Mouse (Mus musculus) liver (tissue): ENCODE data around the gene Fam171a1.
"Not testable (repeated sequence)": the region's sequence is repeated elsewhere in the genome, so short reads cannot be mapped to it uniquely, and the experiment has no call there.

ENCODE experiments used
- DNase-seq: peaks from one replicate; pipeline ENCODE4 v3.0.0-alpha.2; 2020; ENCODE audit warnings: mixed read lengths

The Fam171a1 gene

DNA sequence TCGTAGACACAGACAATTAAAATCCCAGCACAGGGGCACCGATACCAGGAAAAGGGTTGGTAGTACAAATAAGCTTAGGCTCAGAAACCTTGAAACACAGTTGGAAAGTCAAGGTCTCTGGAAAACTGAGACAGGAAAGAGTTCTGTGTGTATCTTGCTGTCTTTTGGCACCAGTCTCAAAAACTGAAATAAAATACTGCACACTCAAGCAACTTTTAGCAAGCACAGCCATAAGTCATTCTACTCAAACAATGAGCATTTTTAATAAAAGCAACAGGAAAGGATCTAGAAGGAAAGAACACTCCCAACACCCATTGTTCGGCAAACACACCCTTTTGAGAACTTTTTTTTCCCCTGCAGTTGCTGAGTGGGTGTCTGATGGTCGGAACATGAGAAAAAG, at the start of gene Fam171a1:
Fam171a1 (plus strand) TSS at position 359 of the 400 bp plus-strand sequence.
- DNase-seq = no peak

DNA sequence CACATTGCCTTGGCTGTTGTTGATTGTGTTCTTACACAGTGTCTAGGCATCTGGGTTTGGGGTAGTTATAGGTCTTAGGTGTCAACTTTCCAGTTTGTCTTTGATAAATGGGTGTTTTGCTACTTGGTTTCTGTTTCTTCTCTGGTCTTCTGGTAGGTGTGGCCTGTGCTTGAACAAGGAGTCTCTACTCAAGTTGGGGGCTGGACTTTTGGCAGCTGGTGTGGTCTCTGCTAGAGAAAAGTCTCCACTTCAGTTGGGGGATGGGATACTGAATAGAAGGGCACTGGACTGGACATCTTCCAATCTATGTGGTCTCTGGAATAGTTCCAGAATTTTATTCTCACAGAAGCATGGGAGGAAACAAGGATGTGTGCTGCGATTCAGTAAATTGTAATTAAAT, 44.9 kb upstream of the Fam171a1 start:
- no peak for DNase-seq

DNA sequence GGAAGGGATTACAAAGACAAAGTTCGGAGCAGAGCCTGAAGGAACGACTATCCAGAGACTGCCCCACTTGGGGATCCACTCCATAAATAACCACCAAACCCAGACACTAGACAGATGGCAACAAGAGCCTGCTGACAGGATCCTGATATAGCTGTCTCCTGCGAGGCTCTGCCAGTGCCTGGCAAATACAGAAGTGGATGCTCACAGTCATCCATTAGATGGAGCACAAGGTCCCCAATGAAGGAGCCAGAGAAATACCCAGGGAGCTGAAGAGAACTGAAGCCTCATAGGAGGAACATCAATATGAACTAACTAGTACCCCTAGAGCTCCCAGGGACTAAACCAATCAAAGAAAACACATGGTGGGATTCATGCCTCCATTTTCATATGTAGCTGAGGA, 25.7 kb upstream of the Fam171a1 start:
- not testable (repeated sequence) for DNase-seq

- no peak for DNase-seq
Observed at GRCm38 (mm10) chr2:3089274-3089673, 24.8 kb upstream of the Fam171a1 start.

DNA sequence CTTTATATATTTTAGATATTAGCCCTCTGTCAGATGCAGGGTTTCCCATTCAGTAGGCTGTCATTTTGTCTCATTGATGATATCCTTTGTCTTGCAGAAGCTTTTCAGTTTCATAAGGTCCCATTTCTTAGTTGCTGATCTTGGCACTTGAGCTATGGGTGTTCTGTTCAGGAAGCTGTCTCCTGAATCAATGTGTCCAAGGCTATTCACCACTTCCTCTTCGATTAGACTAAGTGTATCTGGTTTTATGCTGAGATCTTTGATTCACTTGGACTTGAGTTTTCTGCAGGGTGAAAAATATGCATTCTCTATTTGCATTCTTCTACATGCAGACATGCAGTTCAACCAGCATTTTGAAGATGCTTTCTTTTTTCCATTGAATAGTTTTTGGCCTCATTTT, 17.9 kb upstream of the Fam171a1 start:
- DNase-seq = no peak

- DNase-seq = no peak
Observed at GRCm38 (mm10) chr2:3099971-3100370, 14.1 kb upstream of the Fam171a1 start.

DNA sequence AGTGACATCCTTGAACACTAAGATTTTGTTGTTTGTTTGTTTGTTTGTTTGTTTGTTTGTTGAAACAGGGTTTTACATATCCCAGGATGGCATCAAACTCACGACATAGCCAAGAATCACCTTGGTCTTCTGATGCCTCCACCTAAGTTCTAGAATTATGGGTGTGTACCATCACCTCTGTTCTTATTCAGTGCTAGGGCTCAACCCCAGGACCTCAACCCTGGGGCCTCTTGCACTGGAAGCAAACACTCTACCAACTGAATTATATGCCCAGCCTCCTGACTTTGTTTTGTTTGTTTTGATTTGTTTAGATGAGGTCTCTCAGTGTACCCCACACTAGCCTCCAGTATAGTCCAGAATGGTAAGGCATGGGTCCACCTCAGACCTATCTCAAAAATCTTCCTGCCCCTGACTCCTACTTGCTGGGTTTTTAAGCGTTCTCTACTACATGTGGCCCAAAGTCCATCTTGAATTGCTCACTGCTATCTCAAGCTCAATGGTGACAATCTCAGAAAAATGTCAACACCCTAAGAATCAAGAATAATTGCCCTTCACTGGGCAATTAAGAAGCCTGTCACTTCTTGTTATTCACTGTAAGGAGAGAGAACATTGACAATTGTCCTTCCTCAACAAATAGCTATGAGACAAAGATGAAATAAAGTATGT, 12.6 kb upstream of the Fam171a1 start:
- no peak for DNase-seq

GRCm38 (mm10) chr2:3102360-3102759, 11.7 kb upstream of the Fam171a1 start:
- DNase-seq = peak; percentile 21

DNA sequence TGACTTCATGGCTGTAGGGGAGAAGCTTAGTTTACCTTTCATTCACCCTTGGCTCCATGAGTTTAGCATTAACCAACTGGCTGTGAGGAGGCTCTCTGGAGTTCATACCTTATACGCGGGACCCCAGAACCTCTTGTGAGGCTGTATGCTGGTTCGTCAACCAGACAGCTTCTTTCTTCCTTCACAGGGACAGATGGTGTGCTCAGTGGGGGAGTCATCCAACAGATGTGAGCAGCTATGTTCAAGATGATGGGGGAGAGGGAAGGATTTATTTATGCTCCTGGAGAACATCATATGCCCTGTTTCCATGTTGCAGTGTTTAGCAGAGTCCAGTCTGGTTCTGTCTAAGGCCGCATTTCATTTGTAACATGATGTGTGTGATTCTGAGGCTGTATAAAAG, 6.6 kb upstream of the Fam171a1 start:
- no peak for DNase-seq

DNA sequence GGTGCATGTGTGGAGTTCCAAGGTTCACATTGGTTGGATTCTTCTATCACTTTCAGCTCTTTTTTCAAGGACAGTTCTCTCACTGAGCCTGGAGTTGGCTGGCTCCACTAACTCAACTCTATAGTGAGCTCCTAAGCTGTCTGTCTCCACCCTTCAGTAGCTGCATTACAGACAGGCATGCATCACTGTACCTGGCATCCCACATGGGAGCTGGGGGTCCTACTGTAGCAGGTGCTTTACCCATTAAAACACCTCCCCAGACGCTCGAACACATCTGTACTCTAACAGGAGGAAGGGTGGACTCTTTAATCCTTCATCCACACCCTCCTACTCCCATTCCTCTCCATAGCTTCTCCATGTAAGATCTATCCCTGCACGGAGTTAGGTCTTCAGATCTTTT, 5.6 kb upstream of the Fam171a1 start:
- DNase-seq = no peak

GRCm38 (mm10) chr2:3108834-3109233, 5.2 kb upstream of the Fam171a1 start:
- DNase-seq = no peak

- DNase-seq = no peak
Observed at GRCm38 (mm10) chr2:3117855-3118202, 3.8 kb downstream of the Fam171a1 start.

DNA sequence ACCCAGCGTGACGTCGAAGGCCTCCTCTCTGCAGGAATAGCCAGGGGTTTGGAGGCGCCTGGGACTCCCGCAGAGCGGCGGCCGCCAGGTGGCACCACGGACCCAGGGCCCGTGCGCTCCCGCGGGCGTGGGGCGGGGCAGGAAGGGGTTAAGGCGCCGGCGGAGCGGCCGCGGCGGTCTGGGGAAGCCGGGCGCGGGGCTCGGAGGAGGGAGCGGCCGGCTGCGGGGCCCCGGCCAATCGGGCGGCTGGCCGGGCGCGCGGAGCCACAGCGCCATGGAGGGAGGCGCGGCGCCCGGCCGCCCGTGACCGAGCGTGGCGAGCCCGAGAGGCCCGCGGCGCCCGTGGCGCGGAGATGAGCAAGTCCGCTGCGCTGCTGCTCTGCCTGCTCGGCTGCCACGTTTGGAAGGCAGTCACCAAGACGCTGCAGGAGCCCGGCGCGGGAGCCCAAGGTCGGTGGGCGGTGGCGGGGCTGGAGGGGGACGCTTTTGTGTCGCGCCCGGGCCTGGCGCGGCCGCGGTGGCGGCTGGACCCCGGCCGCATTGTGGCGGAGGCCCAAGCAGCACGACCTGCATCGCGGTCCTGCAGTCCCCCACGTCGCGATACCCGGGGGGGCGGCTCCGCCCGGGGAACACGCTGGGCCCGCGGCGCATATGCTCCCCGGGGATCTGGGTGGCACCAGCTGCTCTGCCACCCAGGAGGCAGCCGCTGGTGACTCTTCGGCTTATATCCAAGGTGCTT, 4.3 kb downstream of the Fam171a1 start:
- peak; percentile 77 for DNase-seq

GRCm38 (mm10) chr2:3118969-3119368, 4.9 kb downstream of the Fam171a1 start:
- DNase-seq = no peak

- DNase-seq = no peak
Observed at GRCm38 (mm10) chr2:3119371-3119935, 5.4 kb downstream of the Fam171a1 start.

DNA sequence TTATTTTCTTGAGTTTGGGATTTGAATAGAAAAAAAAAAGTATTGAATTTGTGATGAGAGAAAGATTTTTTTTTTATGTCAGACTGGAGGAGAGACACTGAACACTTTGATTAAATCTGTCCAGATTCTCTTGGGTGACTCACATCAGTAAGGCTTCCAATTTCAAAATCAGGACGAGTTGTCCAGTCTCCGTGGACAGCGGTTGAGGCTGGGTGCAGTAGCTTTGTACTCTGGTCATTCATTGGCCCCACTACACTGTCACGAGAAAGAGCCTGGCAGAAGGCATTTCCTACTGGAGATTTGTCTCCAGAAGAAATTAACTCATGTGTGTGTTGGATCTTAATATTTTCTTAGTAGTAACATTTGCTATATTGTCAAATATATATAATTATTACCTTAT, 8.5 kb downstream of the Fam171a1 start:
- no peak for DNase-seq

DNA sequence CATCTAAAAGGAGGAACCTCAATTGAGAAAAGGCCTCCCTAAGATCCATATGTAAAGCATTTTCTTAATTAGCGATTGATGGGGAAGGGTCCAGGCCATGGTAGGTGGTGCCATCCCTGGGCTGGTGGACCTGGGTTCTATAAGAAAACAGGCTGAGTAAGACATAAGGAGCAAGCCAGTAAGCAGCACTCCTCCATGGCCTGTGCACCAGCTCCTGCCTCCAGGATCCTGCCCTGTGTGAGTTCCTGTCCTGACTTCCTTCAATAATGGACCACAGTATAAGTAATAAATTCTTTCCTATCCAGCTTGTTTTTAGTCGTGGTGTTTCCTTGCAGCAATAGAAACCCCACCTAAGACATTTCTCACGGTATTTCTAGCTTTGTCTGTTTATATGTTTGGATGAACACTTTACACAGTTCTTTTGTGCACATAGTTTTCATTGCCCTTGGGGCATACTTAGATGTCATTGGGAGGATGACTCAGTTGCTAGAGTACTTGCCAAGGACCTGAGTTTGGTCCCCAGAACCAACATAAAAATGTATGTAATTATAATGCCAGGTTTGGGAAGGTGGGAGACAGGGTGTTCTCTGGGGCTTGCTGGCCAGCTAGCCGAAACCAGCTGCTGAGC, 13.3 kb downstream of the Fam171a1 start:
- no peak for DNase-seq

DNA sequence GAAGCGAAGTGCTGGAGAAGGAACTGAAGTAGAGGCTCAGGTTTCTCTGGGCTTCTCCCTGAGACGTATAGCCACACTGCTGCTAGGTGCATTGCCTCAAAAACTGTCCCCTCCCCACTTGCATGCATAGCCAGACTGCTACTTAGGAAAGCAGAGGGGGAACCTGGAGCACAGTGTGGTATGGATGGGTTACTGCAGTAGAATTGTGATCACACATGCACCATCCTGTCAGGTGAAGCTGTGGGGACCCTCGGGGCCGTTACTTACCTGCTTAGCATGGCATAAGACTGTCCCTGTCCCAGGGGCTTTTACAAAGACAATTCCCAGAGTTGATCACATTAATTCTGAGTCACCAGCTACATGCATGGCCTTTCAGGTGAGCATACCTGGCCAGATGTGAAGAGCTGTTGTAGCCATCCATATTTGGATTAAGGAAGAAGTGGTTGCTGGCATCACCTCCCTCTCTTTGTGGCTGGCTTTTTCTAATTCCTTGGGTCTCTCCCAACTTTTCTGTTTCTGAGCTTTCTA, 14.4 kb downstream of the Fam171a1 start:
- DNase-seq = no peak

DNA sequence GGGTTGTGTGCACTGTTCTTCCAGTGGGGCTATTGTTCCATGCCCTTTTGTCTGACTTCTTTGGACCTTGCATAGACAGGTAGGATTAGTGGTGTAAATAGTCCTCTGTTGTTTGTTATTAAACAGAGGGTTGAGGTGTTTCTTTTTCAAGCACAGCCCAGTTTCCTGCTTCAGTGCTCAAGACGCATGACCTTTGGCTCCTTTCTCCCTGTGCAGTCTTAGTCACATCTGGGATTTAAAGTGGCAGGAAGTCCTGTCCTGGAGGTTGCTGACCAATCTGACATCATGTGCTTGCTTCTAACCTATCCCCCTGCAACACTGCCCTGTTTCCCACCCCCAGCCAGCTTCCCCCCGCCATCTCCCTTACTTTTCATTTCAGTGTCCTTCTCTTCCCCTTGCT, 14.9 kb downstream of the Fam171a1 start:
- DNase-seq = no peak

DNA sequence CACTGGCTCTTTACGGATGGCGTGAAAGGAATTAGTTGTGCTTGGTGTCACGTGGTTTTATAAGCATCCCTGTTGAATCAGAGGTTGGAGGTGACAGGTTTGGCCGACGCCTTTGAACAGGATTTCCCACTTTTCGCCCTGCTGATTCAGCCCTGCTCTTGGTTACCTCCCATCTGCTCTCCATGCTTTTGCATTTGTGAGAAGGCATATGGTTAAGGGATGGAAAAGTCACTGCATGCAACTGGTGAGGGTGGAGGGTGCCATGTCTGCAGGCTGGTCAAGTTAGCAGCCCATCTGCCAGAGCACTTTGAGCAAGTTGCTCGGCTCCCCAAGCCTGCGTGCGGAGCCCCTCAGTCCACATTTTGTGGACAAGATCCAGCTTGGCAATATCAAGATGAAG, 18.4 kb downstream of the Fam171a1 start:
- no peak for DNase-seq

GRCm38 (mm10) chr2:3134580-3135296, 20.7 kb downstream of the Fam171a1 start:
- no peak for DNase-seq

GRCm38 (mm10) chr2:3135297-3135684, 21.3 kb downstream of the Fam171a1 start:
- DNase-seq = no peak

- no peak for DNase-seq
Observed at GRCm38 (mm10) chr2:3138308-3138707, 24.3 kb downstream of the Fam171a1 start.
